Comparison of ENCODE assay signal across 18 mouse cellular contexts in the genomic region with DNA sequence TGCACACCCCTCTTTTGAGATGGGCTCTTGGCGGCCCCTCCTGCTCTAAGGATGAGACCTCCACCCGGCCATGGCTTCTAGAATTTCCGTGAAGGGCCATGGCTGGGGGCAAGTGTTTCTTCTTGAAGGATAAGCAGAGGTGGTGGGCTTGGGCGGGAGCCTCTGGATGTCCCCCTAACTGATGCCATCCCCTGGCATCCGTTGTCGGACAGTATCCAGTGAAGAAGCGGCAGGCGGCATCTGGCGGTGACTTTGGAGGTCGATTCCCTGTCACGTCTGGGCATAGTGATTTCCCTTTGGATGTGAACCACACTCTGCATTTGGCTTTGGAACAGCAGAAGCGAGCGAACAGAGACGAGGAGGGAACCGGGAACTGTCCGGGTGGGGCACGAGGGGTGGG. TPM values are rescaled to one million over a fixed set of nuclear protein-coding genes. Genes with fewer than 3 reads are reported as not detected.
DNase-seq lines count a peak whose midpoint lies in the region; ATAC-seq and TF ChIP-seq lines count a peak whose summit lies in the region.
"Had no signal": no experiment of that assay in that cellular context is flagged by ENCODE, and none has a peak within 500 bp of the region (broad histone marks: within the 10 kb centered on the region; RNA-seq: fewer than 3 reads in every experiment).

No protein-coding gene starts in this region.

- TF ChIP-seq POLR2A in ES-Bruce4 (IDR thresholded peaks at IDR 0.05; ENCODE audit: insufficient read depth, low read length), result no peak

- H3K4me3 ChIP-seq in layer of hippocampus, adult 2 months, result no peak overlapping the region
- H3K4me3 ChIP-seq in E14TG2a.4 (replicated peaks; ENCODE audit: low read length) (0 out of 2 replicates have a peak overlapping the region, but pooled peaks have one; percentile 17), ES-Bruce4 (ENCODE audit: low read depth, low read length) (peak overlapping the region; percentile 38; the same call in 1 of the 2 replicates)
- H3K4me3 ChIP-seq in kidney, embryonic 14.5 days (ENCODE audit: low read length), result no peak overlapping the region
- H3K4me3 ChIP-seq: embryonic facial prominence, embryonic 13.5 days; embryonic facial prominence, embryonic 15.5 days; erythroblast, embryonic 14.5 days; forebrain, embryonic 10.5 days; forebrain, embryonic 12.5 days had no signal

- peak overlapping the region; percentile 86 for H3K27ac ChIP-seq in layer of hippocampus, adult 2 months
- no peak overlapping the region for H3K27ac ChIP-seq in ES-Bruce4 (ENCODE audit: insufficient read depth, low read length)
- no peak overlapping the region for H3K27ac ChIP-seq in kidney, embryonic 14.5 days (ENCODE audit: low read depth, low read length)
- H3K27ac ChIP-seq: embryonic facial prominence, embryonic 13.5 days; embryonic facial prominence, embryonic 15.5 days; forebrain, embryonic 10.5 days; forebrain, embryonic 12.5 days had no signal

- no peak overlapping the region for H3K4me2 ChIP-seq in kidney, embryonic 14.5 days (replicated peaks; ENCODE audit: low read depth, low read length)
- H3K4me2 ChIP-seq: embryonic facial prominence, embryonic 13.5 days; embryonic facial prominence, embryonic 15.5 days; forebrain, embryonic 12.5 days had no signal

- H3K9me3 ChIP-seq in E14TG2a.4 (ENCODE audit: low read length) (no peaks in the 10 kb centered on the region), ES-Bruce4 (replicated peaks; ENCODE audit: control insufficient read depth, insufficient read depth, low read length, poor library complexity, severe bottlenecking) (no peaks in the 10 kb centered on the region)
- H3K9me3 ChIP-seq in kidney, embryonic 14.5 days (ENCODE audit: control insufficient read depth, low read length), result no peaks in the 10 kb centered on the region
- H3K9me3 ChIP-seq: embryonic facial prominence, embryonic 13.5 days; embryonic facial prominence, embryonic 15.5 days; forebrain, embryonic 10.5 days; forebrain, embryonic 12.5 days had no signal

- WGBS in kidney, embryonic 14.5 days, result 90% methylated on average over 17 of the region's 17 CpGs

- no peak for ATAC-seq in kidney, embryonic 14.5 days (ENCODE audit: low FRiP score, low TSS enrichment)
- ATAC-seq: forebrain, embryonic 14.5 days; forebrain, embryonic 16.5 days had no signal

- H3K36me3 ChIP-seq in E14TG2a.4 (ENCODE audit: insufficient read depth, low read length) (no peaks in the 10 kb centered on the region), ES-Bruce4 (ENCODE audit: control insufficient read depth, insufficient read depth, low read length, poor library complexity, severe bottlenecking) (no peaks in the 10 kb centered on the region)
- H3K36me3 ChIP-seq in kidney, embryonic 14.5 days (ENCODE audit: control insufficient read depth, insufficient read depth, low read length), result no peaks in the 10 kb centered on the region
- H3K36me3 ChIP-seq: embryonic facial prominence, embryonic 13.5 days; embryonic facial prominence, embryonic 15.5 days; forebrain, embryonic 10.5 days; forebrain, embryonic 12.5 days had no signal

- H3K27me3 ChIP-seq in E14TG2a.4 (ENCODE audit: insufficient read depth, low read length), result 0 out of 2 replicates have a peak, but pooled peaks cover 5% of the 10 kb centered on the region
- H3K27me3 ChIP-seq in ES-Bruce4 (ENCODE audit: control insufficient read depth, insufficient read depth, low read length, poor library complexity, severe bottlenecking), result no peaks in the 10 kb centered on the region
- H3K27me3 ChIP-seq in kidney, embryonic 14.5 days (ENCODE audit: control insufficient read depth, insufficient read depth, low read length), result no peaks in the 10 kb centered on the region
- H3K27me3 ChIP-seq: embryonic facial prominence, embryonic 13.5 days; embryonic facial prominence, embryonic 15.5 days; forebrain, embryonic 12.5 days had no signal

- peaks cover 66% of the 10 kb centered on the region for H3K4me1 ChIP-seq in E14TG2a.4 (replicated peaks; ENCODE audit: low read depth, low read length)
- peaks cover 3% of the 10 kb centered on the region for H3K4me1 ChIP-seq in ES-Bruce4 (ENCODE audit: control insufficient read depth, insufficient read depth, low read length)
- H3K4me1 ChIP-seq in kidney, embryonic 14.5 days (ENCODE audit: control insufficient read depth, insufficient read depth, low read length), result no peaks in the 10 kb centered on the region
- H3K4me1 ChIP-seq: embryonic facial prominence, embryonic 13.5 days; embryonic facial prominence, embryonic 15.5 days; forebrain, embryonic 12.5 days had no signal

- no peak for DNase-seq in layer of hippocampus, adult 2 months (ENCODE audit: low spot score in 2 of 2)
- no peak for DNase-seq in layer of hippocampus, postnatal 36 days
- peak; percentile 52 for DNase-seq in left cerebral cortex, postnatal 4 days
- no peak for DNase-seq in left cerebral cortex, adult 9 months (ENCODE audit: low spot score in 2 of 2)
- DNase-seq: adrenal gland, adult 2 months; adrenal gland, postnatal 10 days; adrenal gland, postnatal 25 days; embryo, embryonic 11 days had no signal

- intact Hi-C loops in left cerebral cortex, postnatal 4 days (cut with DNase I), result no loop called here

- H3K9ac ChIP-seq in ES-Bruce4 (ENCODE audit: low read depth, poor library complexity, severe bottlenecking), result 0 out of 2 replicates have a peak overlapping the region, but pooled peaks have one; percentile 7
- no peak overlapping the region for H3K9ac ChIP-seq in kidney, embryonic 14.5 days (ENCODE audit: low read depth, low read length)
- H3K9ac ChIP-seq: embryonic facial prominence, embryonic 13.5 days; embryonic facial prominence, embryonic 15.5 days; forebrain, embryonic 12.5 days had no signal

- no peak for TF ChIP-seq CTCF in layer of hippocampus, adult 2 months (conservative IDR thresholded peaks at IDR 0.05)
- TF ChIP-seq CTCF in E14TG2a.4 (conservative IDR thresholded peaks at IDR 0.05; ENCODE audit: low read length), result no peak
- no peak for TF ChIP-seq CTCF in ES-Bruce4 (IDR thresholded peaks at IDR 0.05; ENCODE audit: low read depth, low read length)

- no peak for TF ChIP-seq EP300 in ES-Bruce4 (IDR thresholded peaks at IDR 0.05; ENCODE audit: insufficient read depth, low read depth, low read length)

RNA-seq across cellular contexts. Expression of a gene that starts 54.2 kb away (rescaled TPM):
- total RNA-seq in layer of hippocampus, adult 2 months (2021), result 100 to 1,000 TPM; 118 to 121 TPM
- total RNA-seq in layer of hippocampus, postnatal 36 days (2021), result 100 to 1,000 TPM; 124 to 130 TPM
- 100 to 1,000 TPM; 185 to 191 TPM for total RNA-seq in left cerebral cortex, postnatal 4 days (2021)
- 5.4 and 5.8 TPM in 2 replicates for polyA plus RNA-seq in ES-Bruce4 (2011; ENCODE audit: insufficient read depth, insufficient read length, low read depth, missing spikeins)
- polyA plus RNA-seq in kidney, embryonic 14.5 days (2014; fragmentation: Nextera tagmentation; extraction: Ambion mirVana), result 0.03 and 0.04 TPM in 2 replicates

Comparison
In these comparisons a context has a peak if more than half of its experiments do, and no peak if none do; other contexts are left out.
1. H3K4me3 ChIP-seq: peak in E14TG2a.4 (single experiment) and ES-Bruce4 (single experiment); none in layer of hippocampus, adult 2 months (single experiment) and kidney, embryonic 14.5 days (single experiment).